Mouse (Mus musculus) hindbrain, postnatal 0 days (tissue): ENCODE results near the gene Tex29. TPM values are rescaled to one million over a fixed set of nuclear protein-coding genes. Genes with fewer than 3 reads are reported as not detected.
"Not testable (repeated sequence)": the region's sequence is repeated elsewhere in the genome, so short reads cannot be mapped to it uniquely, and the experiment has no call there.

Experiments used
- ATAC-seq: fragments of 200-750 bp; cut with Nextera tagmentation; 2 replicates; pipeline ENCODE4 v1.8.0; 2017; ENCODE audit warnings: mild to moderate bottlenecking, moderate TSS enrichment, moderate library complexity
- DNase-seq: peaks from one replicate; pipeline ENCODE4 v3.0.0-alpha.2; 2015; ENCODE audit warnings: low spot score
- H3K27ac ChIP-seq: fragments of 300-500 bp; sonication (generic); 2 replicates; pipeline ENCODE4 v1.5.1; 2014; ENCODE audit warnings: mild to moderate bottlenecking
- H3K27me3 ChIP-seq: fragments of 300-500 bp; sonication (generic); 2 replicates; pipeline ENCODE4 v1.6.1; 2014; ENCODE audit warnings: low read length, mixed read lengths; ENCODE audit not compliant: insufficient read depth
- H3K36me3 ChIP-seq: fragments of 300-500 bp; sonication (generic); 2 replicates; pipeline ENCODE4 v1.6.1; 2014; ENCODE audit warnings: low read length, mixed read lengths; ENCODE audit not compliant: insufficient read depth
- H3K4me1 ChIP-seq: fragments of 300-500 bp; sonication (generic); 2 replicates; pipeline ENCODE4 v1.6.1; 2014; ENCODE audit warnings: antibody characterized with exemption, low read length, mixed read lengths; ENCODE audit not compliant: insufficient read depth
- H3K4me2 ChIP-seq: fragments of 300-500 bp; sonication (generic); 2 replicates; pipeline ENCODE4 v1.6.1; 2014; ENCODE audit warnings: low read depth, mild to moderate bottlenecking, low read length, moderate library complexity, mixed read lengths
- H3K4me3 ChIP-seq: fragments of 300-500 bp; sonication (generic); 2 replicates; pipeline ENCODE4 v1.5.1; 2014; ENCODE audit warnings: low read length
- H3K9ac ChIP-seq: fragments of 300-500 bp; sonication (generic); replicated peaks from 2 replicates; pipeline ENCODE4 v1.6.1; 2014; ENCODE audit warnings: mild to moderate bottlenecking, low read length, moderate library complexity, mixed read lengths
- H3K9me3 ChIP-seq: fragments of 300-500 bp; sonication (generic); 2 replicates; pipeline ENCODE4 v1.6.1; 2016; ENCODE audit warnings: low read length, mixed read lengths
- CTCF ChIP-seq: IDR thresholded peaks from 2 replicates; pipeline ENCODE4 v1.5.1; 2016; ENCODE audit warnings: antibody characterized with exemption, control low read depth, low read depth
- WGBS: fragments of 180-500 bp; shearing (Covaris S2); extraction: QIAGEN DNeasy Blood & Tissue Kit; methylation state at CpG from one replicate; pipeline ENCODE4 v1.1.7; 2014; 5-methylcytosine and 5-hydroxymethylcytosine counted together
- polyA plus RNA-seq: library from polyadenylated mRNA; unstranded; fragments of >200 nt; fragmentation: Nextera tagmentation; extraction: Ambion mirVana; gene quantifications from 2 replicates; pipeline ENCODE4 v1.2.1, GENCODE M21; 2015
- total RNA-seq: library from RNA; depleted of rRNA; stranded (reverse); fragments of >200 nt; gene quantifications from 2 replicates; pipeline ENCODE4 v1.2.3, GENCODE M21; 2014

The Tex29 gene
- total and polyA plus RNA-seq, 2 experiments from 2014 or later, result 0.58 TPM; not detected in 1

DNA sequence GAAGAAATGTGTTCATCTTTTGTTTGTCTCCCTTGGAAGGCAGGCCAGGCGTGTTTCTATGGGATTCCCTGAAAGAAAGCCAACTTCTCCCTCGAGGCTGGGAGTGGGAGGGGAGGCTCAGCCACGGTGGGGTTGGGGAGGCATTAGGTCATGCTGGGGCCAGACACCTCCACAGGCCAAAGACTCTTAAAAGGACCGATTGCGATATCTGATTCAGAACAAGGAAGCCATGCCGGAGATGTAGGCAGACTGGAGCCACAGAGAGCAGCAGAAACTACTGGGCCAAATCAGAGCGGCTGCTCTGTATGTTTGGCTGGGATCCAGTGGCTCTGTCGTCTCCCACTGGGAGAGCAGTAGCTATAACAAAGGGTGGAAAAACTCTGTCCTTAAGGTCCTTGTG is 1.3 kb downstream of the Tex29 start:
- Histone ChIP-seq H3K4me3 (no peak overlapping the region), H3K9ac (no peak overlapping the region), H3K27me3 (no peaks in the 10 kb centered on the region), H3K27ac (peak overlapping the region; percentile 37), H3K9me3 (no peaks in the 10 kb centered on the region), H3K4me2 (0 out of 2 replicates have a peak overlapping the region, but pooled peaks have one; percentile 17), H3K36me3 (no peaks in the 10 kb centered on the region), H3K4me1 (peaks cover 32% of the 10 kb centered on the region)
- no peak for ATAC-seq
- no peak for TF ChIP-seq CTCF
- peak; percentile 81 for DNase-seq
- WGBS, result 12% methylated on average over 8 of the region's 8 CpGs

- Histone ChIP-seq H3K4me2 (no peak overlapping the region), H3K36me3 (no peaks in the 10 kb centered on the region), H3K9ac (no peak overlapping the region), H3K27ac (no peak overlapping the region), H3K9me3 (no peaks in the 10 kb centered on the region), H3K4me1 (peaks cover 32% of the 10 kb centered on the region), H3K27me3 (no peaks in the 10 kb centered on the region), H3K4me3 (no peak overlapping the region)
- ATAC-seq (no peak), DNase-seq (no peak)
- TF ChIP-seq CTCF, result no peak
- WGBS, result 89% methylated on average over 8 of the region's 8 CpGs
These were observed 2.5 kb downstream of the Tex29 start for GRCm38 (mm10) chr8:11842757-11843156.

DNA sequence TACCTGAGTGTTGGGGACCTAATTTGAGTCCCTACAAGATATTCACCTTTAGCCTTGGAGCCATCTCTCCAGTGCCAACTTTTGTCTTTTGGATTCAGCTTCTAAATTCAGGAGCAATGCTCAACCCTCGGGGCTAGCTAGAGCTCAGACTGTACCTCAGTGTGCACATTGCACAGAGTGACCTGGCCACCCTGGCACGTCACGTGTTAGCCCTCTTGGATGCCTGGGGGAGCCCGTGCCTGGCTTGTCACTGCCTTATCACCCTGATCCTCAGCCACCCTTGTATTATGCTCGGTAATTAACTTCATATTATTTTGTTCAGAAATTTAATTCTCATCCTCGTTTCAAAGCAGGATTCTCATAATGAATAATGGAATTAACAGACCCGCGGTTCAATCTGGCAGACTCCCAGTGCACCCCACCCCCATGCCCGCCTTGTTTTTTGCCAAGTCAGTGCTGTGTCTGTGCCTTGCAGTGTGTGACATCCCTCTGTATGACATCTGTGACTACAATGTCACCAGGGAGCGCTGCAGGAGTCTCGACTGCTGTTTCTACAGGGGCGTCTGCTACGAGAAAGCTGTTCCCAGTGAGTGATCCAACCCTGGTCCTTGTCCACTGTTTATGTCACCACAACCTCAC is 3.5 kb downstream of the Tex29 start:
- Histone ChIP-seq H3K9me3 (no peaks in the 10 kb centered on the region), H3K4me1 (peaks cover 32% of the 10 kb centered on the region), H3K9ac (no peak overlapping the region), H3K27me3 (no peaks in the 10 kb centered on the region), H3K4me2 (no peak overlapping the region), H3K27ac (no peak overlapping the region), H3K36me3 (no peaks in the 10 kb centered on the region), H3K4me3 (no peak overlapping the region)
- WGBS, result 40% methylated on average over 13 of the region's 13 CpGs
- TF ChIP-seq CTCF, result 0 out of 2 replicates have a peak, but pooled peaks have one; percentile 4
- peak; percentile 42 for DNase-seq
- peak; percentile 44; the same call in 1 of the 2 replicates for ATAC-seq

GRCm38 (mm10) chr8:11844316-11844685 is 4.0 kb downstream of the Tex29 start:
- TF ChIP-seq CTCF, result no peak
- no peak overlapping the region for H3K27ac ChIP-seq
- no peaks in the 10 kb centered on the region for H3K36me3 ChIP-seq
- no peak for DNase-seq
- H3K4me1 ChIP-seq, result peaks cover 32% of the 10 kb centered on the region
- H3K4me3 ChIP-seq, result no peak overlapping the region
- H3K9ac ChIP-seq, result no peak overlapping the region
- H3K27me3 ChIP-seq, result no peaks in the 10 kb centered on the region
- no peaks in the 10 kb centered on the region for H3K9me3 ChIP-seq
- peak; percentile 39; the same call in 1 of the 2 replicates for ATAC-seq
- 66% methylated on average over 7 of the region's 7 CpGs for WGBS
- no peak overlapping the region for H3K4me2 ChIP-seq

DNA sequence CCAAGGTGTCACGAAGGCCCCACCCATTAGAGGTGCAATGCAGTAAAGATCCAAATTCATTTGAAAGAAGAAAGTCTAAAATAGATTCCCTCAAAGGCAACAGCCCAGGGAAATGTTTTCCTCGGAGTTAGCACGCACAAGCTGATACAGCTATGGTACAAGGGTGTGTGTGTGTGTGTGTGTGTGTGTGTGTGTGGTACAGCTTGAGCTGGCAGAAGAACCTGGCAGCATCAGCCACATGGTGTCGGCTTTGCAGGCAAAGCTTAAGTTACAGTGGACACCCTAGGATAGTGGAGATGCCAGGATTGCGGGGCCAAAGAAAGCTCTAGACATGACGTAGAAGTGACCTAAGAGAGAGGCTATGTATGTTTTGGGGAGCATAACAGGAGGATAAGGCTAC is 6.5 kb downstream of the Tex29 start:
- Histone ChIP-seq H3K4me3 (no peak overlapping the region), H3K27ac (no peak overlapping the region), H3K27me3 (no peaks in the 10 kb centered on the region), H3K4me1 (peaks cover 17% of the 10 kb centered on the region), H3K36me3 (no peaks in the 10 kb centered on the region), H3K9ac (no peak overlapping the region), H3K9me3 (no peaks in the 10 kb centered on the region), H3K4me2 (no peak overlapping the region)
- WGBS, result 88% methylated on average over 6 of the region's 6 CpGs
- DNase-seq (no peak), ATAC-seq (no peak)
- no peak for TF ChIP-seq CTCF

GRCm38 (mm10) chr8:11867832-11868231 is 27.6 kb downstream of the Tex29 start:
- Histone ChIP-seq H3K4me2 (no peak overlapping the region), H3K9me3 (no peaks in the 10 kb centered on the region), H3K4me3 (no peak overlapping the region), H3K4me1 (no peaks in the 10 kb centered on the region), H3K27ac (no peak overlapping the region), H3K27me3 (no peaks in the 10 kb centered on the region), H3K9ac (no peak overlapping the region), H3K36me3 (no peaks in the 10 kb centered on the region)
- TF ChIP-seq CTCF, result peak; percentile 46
- ATAC-seq (no peak), DNase-seq (no peak)

- H3K9me3 ChIP-seq, H3K4me1 ChIP-seq, H3K36me3 ChIP-seq, H3K4me3 ChIP-seq, H3K27ac ChIP-seq, H3K4me2 ChIP-seq, H3K9ac ChIP-seq, DNase-seq, H3K27me3 ChIP-seq, ATAC-seq: not testable (repeated sequence)
- WGBS, result 92% methylated on average over 6 of the region's 6 CpGs
These were observed 34.0 kb downstream of the Tex29 start for GRCm38 (mm10) chr8:11874227-11874626.
